Mouse (Mus musculus): ENCODE measurements around the gene Mmel1.

Gene Mmel1

DNA sequence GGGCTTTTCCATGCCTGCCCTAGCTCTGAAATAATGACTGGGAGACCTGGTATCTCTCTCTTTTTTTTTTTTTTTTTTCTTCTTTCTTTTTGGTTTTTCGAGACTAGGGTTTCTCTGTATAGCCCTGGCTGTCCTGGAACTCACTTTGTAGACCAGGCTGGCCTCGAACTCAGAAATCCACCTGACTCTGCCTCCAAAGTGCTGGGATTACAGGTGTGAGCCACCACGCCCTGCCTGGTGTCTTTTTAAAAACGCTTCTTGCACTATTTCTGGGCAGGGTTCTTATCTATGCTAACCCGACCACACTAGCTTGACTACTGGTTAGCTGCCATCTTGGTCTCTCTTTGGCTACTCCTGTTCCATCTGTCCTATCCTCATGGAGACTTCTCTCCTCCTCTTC is 39.1 kb downstream of the Mmel1 start:
- no peak for DNase-seq

DNA sequence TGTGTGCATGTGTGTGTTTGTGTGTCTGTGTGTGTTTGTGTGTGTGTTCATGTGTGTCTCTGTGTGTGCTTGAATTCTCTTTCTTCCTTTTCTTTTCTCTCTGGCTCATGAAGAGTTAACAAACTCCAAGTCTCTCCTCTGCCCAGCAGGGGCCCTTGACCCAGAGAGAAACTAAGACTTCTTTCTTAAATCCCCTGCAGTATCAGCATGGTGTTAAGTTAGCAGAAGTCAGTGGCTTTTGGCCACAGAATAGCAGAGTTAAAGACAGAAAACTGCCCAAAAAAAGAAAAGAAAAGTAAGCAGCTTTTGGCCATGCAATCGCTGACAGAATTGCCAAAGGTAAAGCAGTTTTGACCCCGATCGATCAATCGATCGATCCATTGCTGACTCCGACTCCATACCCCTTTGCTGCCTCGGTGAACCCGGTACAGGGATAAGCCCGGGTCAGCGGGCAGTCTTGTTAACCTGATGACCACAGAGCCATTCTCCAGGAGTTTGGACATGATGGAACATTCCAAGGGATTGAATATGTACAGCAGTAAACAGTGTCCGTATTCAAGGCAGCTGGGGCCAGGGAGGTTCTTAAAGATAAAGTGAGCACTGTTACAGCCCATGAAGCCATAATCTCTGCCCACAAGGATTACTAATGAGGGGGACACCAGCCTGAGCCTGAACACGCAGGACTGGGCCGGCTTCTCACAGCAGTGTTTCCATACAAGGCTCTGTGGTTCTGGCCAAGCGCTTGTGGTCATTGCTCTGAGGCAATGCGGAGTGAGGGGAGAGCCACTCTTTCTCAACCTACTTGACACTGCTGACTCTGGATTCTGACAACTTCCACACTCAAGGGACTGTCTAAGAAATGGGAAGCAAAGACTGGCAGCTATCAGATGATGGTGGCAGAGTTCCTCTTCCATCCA is 41.5 kb downstream of the Mmel1 start:
- no peak for DNase-seq

DNA sequence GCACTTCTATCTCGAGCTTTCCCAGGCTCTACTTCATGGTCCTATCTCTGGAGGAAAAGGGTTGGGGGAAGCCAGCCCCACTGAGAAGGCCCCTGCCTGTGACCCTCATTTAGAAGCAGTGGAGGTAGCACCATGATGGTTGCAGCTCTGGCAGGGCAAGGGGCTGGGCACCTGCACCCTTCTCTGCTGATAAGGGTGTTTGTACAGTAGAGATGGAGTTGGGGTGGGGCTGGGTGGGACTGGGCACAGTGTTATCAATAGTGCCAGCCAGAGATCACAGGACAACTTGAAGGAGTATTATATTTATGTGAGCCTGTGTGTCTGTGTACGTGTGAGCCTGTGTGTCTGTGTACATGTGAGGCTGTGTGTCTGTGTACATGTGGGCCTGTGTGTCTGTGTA is 42.3 kb downstream of the Mmel1 start:
- DNase-seq, result no peak

DNA sequence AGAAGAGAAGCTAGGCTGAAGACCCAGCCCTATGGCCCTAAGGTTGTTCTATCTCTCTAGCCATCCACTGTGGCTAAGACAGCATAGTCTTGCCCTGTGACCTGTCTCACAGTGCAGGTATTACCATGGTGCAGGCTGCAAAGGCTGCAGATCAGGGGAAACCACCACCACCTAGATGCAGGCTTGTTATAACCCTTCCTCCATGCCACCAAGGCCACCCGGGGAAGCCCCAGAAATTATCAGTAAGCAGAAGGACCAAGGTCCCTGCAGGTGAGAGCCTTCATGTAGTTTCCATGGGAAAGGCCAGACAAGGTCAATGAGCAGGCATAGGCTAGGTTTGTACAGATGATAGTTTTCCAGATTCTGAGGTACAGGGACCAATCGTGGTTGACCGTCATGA is 44.5 kb downstream of the Mmel1 start:
- DNase-seq, result no peak

DNA sequence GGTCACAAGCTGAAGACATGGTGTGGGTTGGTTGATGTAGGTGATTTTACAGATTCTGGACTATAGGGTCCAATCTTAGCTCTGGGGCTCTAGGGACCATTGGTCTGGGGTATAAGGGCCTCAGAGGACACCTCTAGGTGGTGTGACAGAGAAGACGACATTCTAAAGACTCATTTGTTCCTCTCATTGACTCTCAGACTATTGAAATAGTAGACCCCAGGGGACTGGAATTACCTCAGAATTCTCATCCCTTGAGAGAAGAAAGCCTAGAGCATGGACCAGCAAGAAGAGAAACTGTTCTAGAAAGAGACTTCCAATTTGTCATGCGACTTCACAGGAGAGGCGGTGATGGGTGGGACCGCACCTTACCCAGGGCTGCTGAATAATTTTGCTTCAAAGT is 44.9 kb downstream of the Mmel1 start:
- DNase-seq, result no peak

DNA sequence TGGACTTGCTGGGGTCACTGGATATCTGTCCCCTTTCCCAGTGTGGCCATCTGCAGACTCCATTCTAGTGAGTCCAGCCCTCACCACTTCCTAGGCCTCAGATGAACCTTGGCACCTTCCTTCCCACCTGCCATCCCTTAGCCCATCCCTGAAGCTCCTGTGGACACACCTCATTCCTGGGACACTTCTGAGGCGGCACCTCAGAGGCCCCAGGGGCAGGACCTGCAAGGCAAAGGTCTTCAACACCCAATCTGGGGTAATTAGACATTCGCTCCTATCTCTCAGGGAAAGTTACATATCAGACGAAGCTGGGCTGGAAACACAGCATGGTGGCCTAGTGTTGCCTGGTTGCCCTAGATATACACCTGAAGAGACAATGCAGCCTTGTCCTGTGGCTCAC is 45.3 kb downstream of the Mmel1 start:
- DNase-seq, result no peak

DNA sequence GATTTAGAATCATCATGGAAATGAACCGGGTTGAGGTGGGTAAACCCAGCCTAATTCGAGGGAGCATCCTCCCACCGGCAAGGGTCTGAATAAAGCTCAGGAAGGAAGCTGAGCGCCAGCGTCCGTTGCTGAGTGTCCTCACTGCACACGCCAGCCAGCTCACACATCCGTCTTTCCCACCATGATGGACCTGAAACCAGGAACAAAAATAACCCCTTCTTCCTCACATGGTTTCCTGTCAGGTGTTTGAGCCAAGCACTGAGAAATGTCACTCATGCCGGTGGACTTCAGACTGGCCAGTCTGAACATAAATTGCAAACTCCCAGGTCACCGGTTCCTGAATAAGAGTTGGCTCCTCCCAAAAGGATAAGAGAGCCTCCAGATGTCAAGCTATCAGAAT is 45.9 kb downstream of the Mmel1 start:
- DNase-seq, result no peak

DNA sequence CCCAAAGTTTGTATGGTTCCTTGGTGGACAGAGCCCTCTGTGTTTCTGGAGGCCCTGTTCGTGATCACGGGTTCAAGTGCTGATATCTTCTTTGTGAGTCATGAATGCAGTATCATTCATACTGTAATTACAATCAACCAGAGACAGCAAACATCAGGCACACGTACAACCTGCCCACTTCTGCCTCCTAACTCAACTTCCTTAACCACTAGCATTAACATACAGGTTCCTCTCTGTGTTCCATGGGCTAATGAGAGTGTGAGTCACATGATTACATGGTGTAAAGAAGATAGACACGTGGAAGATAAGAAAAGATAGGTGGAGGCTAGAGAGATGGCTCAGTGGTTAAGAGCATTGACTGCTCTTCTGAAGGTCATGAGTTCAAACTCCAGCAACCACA is 47.3 kb downstream of the Mmel1 start:
- DNase-seq, result no peak

DNA sequence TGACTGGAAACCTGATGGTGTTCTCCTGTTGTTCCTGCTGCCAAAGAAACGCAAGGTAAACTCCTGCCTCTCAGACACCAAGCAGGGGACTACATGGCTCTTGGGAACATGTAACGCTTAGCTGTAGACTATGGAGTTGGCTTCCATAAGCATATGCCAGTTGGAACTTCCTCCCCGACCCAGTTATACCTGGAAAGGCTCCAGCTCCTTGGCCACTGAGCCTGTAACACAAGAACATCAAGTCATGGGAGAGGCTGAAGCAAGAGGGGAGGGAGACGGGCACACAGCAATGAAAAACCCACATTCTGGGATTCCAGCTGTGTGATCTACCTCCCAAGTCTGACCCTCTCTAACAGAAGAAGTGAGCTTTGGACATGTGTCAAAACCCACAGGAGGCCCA is 52.9 kb downstream of the Mmel1 start:
- DNase-seq, result peak; percentile 59

DNA sequence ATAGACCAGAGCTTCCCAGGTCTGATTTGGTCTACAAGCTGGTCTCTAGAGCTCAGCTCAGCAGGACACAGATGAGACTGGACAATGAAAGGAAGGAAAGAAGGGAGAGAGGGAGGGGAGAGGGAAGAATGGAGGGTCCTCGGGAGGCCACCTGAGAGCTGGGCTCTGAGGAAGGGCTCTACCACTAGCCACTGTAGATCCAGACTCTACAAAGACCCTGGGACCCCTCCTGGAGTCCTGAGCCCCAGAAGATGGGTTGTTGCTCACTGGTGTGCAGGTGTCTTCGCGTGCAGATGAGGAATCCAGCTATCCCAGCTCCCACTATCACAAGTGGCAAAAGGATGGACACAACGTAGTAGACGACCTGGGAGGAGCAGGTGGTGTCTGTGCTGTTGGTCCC is 53.5 kb downstream of the Mmel1 start:
- DNase-seq, result no peak

DNA sequence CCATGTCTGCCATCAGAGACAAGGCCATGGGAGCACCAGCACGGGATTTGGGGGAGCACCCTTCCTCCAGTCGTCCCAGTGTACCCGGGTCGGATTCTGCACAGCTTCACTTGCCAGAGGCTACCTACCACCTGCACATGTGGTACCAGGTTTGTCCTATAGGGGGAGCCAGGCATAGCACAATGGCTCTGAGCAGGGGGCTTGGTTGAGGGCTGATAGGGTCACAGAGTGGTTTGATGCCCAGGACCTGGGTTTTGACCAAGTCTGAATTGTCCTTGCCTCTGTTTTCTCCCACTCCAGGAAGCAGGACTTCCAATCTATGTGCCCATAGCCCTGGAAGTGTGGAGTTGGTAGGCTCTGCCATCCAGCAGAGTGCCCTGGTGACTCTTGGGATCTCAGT is 56.0 kb downstream of the Mmel1 start:
- DNase-seq, result no peak

DNA sequence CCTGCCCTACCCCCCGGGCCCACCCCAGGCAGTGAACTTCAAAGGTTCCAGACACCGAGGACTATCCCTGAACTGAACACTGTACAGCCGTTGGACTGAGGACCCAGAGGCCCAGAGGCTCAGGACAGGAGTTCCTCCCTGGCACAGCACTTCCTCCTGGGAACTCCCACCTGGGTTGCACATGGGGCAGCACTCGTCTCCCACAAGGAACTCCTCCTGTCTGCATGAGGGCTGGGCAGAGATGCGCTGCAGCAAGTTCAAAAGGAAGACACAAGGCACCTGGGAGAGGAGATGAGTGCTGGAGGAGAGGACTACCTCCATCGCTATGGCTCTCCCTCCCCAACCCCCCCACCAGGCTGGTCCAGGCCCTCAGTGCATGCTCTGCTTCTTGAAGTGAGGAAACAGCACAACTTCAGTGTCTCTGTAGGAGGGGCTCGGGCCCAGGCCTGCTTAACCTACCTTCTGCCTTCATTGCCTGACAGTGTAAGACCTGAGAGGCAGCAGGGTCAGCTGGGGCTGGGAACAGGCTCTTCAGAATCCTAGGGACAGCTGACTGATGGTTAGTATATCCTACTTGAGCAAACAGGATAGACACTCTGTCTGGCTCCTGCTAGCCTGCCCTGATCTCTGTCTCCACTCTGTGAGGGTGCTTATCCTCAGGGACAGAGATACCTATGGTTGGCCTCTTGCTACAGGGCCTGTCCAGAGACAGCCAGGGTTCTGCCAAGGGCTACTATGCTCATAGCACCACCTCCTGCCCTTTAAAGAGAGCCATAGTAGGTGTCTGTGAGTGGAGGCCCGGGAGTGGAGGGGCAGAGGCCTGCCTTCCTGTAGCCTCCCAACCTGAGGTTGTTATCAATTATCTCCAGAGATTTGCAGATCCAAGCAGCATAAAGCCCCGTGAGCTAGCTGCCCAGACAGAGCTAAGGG is 57.8 kb downstream of the Mmel1 start:
- no peak for DNase-seq

DNA sequence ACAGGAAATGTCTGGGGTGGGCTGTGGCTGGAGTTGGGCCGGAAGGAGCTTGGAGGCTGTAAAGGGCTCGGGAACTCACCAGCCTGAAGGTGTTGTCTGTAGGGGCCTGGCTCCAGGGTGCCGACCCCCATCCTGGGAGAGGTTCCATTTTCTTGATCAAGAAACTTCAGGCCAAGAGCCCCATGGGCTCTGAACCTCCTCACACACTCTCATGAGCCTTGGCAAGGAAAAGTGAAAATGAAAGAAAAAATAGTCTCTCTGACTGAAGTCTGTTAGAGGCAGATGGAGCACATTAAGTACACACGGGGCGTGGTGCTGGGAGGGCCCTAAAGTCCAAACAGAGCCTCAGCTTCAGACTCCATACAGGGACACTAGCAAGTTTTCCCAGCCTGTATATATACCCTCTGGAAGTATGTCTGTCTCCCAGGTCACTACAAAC is 58.5 kb downstream of the Mmel1 start:
- no peak for DNase-seq

DNA sequence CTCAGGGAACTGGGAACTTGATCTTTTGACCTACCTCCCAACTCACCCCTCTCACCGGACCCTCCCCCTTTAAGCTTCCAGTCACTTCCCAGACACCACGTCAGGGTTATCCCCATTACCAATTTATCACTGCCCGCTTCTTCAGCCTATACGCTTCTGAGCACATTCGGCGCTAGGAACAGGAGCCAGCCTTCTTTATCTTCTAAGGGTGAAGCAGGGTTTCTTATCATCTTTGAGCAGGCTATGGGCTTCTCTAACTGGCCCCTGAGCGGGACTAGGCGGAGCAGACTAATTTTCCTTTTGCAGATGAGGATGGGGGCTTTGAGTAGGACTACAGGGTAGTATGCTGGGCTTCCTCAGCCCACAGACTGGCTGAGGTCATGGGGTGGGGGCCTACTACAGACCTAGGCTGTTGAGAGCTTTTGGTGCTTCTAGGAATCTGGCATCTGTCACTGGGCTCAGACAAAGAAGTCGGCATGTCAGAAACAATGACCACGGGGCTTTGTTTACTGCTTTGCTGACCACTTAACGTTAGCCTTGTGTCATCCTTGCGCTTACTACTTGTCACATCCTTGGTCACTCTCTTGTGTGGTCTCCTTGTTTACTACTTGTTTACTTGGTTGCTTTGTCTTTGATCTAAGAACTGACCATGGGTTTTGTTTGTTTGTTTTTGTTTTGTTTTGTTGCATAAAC is 59.2 kb downstream of the Mmel1 start, which contains the start of gene Tnfrsf14:
Tnfrsf14 (minus strand) TSS at position 169 of the 693 bp plus-strand sequence.
- no peak for DNase-seq

DNA sequence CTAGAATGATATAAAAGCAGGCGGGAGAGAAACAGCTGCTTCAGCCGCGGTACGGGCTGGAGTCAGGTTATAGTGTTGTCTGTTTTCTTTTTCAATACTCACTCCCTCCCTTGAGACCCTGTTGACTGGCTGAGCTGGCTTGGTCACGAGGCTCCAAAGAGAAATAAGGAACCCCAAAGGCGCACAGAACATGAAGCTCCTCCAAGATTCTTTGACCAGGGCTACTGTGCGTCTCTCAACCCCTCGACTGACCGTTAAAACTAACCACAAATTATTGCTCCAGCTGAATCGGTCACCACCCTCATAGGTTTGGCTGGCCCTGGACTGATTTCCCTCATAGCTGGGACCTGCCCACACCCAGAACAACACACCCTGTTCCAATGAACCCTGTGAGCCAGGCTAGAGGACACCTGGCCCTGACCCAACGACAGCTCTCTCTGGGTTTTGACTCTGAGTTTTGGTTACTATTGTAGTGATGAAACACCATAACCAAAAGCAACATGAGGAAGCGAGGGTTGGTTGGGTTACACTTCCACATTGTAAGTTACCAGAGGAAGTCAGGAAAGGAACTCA is 59.8 kb downstream of the Mmel1 start:
- DNase-seq, result no peak

DNA sequence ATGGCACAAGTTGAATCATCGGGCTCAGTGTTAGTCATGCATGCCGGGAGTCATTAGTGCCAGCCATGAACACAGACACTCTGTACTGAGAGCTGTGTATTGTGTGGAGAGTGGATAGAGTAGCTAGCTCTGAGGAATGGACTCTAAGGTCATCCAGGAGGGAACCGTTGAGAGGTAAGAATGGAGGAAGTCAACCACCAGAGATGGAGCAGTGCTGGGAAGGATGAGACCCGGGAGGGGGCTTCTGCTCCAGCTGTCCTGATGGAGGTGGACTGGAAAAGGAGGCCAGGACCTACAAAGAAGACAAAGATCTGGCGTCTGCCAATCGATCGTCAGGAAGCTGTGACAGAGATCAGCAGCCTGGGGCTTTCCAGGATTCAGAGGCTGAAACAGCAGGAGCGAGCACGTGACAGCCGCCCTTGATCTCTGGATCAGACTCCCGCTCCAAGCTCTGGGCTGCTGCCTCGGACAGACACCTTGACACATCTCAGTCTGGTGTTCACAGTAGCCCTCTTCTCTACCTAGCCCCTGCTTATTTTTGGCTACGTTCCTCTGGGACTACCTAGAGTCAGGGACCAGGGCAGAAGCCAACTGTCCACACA is 64.0 kb downstream of the Mmel1 start:
- no peak for DNase-seq

DNA sequence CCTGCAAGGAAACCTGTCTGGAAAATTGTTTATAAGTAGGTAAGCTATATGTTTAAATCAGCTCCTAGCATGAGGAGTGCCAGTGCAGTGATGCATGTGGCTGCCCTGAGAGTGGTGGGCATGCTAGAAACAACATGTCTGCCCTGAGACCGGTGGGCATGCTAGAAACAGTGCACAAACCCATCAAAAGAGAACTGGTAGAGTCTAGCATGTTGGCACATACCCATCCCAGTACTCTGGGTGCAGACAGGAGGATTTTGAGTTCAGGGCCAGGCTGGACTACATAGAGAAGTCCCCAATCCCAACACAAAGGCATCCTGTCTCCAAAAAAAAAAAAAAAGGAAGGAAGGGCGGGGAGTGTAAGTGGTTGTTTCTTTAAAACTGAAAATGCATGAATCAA is 65.4 kb downstream of the Mmel1 start:
- DNase-seq, result no peak

DNA sequence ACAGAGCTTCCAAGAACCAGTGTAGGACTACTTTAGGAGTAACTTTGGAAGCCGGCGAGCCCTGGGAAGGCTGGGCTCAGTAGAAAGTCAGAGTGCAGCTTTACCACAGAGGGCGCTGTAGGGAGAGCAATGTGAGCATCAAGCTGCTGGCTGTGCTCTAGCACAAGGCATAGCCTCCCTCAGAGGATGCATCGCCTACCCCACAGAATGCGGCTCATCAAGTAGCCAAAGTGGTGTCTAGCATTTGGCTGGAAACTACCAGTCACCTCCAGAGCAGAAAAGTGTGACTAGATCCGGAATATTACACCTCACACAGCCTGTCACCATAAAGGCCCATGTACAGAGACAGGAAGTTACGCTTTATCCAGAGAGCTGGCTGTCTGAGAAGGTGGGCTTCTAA is 66.4 kb downstream of the Mmel1 start:
- no peak for DNase-seq

DNA sequence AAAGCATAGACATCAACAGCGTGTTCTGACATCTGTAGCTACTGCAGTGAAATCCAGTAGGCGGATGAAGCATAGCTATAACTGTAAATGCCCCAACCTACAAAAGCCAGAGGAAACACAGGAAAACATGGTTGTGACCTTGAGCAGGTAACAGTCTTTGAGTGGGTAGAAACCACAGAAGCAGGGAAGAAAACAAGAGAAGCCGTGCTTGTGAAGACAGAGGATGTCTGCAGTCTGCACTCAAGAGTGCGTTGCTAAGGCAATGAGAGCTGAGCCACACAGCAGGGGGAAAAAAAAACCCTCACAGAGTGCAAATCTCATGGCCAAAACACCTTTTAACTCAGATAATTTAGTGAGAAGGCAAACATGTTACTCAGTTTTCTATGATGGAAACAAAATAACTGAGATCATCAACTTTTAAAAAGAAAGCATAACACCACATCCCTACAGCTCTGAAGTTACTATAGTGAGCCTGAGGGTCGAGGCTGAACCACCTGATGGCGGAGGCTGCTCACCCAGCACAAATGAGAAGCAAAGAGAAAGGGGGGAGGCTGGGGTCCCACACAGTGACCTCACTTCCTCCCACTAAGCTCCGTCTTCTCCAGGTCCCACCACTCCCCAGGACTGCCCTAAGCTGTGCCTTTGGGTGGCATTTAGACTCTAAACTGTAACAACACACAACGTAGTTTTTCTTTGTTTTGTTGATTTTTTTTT is 67.3 kb downstream of the Mmel1 start:
- DNase-seq, result no peak

DNA sequence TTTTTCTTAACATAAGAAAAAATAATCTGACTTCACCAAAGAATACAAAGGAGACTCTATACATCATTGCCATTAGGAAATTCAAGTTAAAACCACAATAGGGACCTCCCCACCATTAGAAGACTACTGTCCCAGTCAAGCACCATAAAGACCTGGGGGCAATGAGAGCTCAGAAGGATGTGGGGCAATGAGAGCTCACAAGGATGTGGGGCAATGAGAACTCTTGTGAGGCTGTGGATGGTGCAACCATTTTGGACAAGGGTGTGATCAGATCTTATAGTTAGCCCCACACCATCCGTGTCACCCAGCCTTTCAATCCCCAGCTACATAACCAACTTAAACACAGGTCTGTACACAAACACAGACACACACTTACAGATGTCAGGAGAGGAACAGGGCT is 68.4 kb downstream of the Mmel1 start:
- DNase-seq, result no peak

DNA sequence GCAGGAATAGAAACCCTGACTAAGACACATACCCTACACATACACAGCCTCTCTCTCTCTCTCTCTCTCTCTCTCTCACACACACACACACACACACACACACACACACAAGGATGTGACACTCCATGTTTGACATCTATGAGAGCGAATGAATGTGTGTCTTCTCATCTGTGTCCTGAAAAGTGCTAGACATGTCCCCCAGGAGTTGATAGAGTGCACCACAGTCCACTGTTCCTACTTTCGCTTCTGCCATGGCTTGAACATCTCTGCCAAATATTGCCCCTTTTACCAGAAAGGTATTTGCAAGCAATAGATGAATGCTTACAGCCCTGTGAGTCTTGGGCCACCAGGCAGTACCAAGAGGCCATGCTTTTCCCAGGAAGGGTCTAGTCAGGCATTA is 70.8 kb downstream of the Mmel1 start:
- no peak for DNase-seq

DNA sequence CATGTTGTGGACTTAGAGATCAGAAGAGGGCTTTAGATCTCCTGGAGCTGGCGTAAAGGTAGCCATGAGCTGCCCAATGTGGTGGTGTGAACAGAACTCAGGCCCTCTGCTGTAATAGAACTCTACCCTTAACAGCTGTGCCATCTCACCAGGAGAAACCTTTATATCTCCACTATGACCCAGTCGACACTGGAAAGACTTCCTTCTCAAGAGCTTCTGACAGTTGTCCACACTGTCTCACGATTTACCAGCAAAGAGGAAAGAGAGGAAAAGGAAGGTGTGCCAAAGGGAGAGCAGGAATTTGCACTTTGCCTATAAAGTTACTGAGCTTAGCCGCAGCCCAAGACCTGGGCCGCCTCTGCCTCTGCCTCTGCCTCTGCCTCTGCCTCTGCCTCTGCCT is 72.4 kb downstream of the Mmel1 start:
- no peak for DNase-seq
